Mouse (Mus musculus) skeletal muscle tissue, adult 2 months (tissue): ENCODE results near the gene Zxdb.
A peak's percentile ranks its signal among the peaks of the same experiment; 100 is the strongest.
"Not testable (repeated sequence)": the region's sequence is repeated elsewhere in the genome, so short reads cannot be mapped to it uniquely, and the experiment has no call there.

Source experiments
- DNase-seq: peaks from one replicate; pipeline ENCODE4 v3.0.0-alpha.2; 2012; ENCODE audit warnings: low read depth, low spot score

Zxdb gene

DNA sequence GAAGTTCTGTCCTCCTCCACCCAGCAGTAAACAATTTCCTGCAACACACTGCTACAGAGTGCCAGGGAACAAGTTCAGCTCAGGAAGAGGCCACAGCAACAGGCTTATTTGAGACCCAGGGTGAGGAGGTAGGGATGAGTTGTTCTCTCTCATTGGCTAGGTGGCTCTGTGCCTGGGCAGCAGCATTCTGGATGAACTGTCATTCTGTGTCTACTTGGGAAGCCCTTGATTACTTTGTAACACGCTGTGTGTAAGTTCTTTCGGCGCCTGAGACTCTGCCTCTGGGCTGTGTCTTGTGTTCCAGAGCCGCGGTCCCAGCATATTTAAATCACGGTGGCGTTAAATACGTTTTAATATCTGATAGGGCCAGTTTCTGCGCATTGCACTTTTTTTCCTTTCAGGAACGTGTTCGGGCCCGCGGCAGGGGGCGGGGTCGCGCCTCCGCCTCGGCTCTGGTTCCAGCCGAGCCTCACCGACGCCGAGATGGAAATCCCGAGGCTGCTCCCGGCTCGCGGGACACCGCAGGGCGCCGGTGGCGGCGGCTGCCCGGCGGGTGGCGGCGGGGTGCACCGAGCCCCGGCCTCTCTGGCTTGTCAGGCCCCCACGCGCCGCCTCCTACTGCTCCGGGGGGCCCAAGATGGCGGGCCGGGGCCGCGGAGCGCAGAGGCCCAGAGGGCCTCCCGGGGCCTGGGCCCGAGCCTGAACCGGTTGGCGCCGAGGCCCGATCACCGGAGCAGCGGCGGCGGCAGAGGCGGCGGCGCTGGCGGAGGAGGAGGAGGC is at the start of gene Zxdb:
Gene Zxdb, plus strand, starts transcription at position 378 of the 780 bp plus-strand sequence.
- DNase-seq, result not testable (repeated sequence)

- peak; percentile 0 for DNase-seq
Measured at GRCm38 (mm10) chrX:94674977-94675376, 49.4 kb upstream of the Zxdb start.

GRCm38 (mm10) chrX:94681581-94681980 is 42.8 kb upstream of the Zxdb start:
- DNase-seq, result not testable (repeated sequence)

GRCm38 (mm10) chrX:94689593-94689992 is 34.8 kb upstream of the Zxdb start:
- not testable (repeated sequence) for DNase-seq

- DNase-seq, result not testable (repeated sequence)
Measured at GRCm38 (mm10) chrX:94706676-94707075, 17.7 kb upstream of the Zxdb start.

DNA sequence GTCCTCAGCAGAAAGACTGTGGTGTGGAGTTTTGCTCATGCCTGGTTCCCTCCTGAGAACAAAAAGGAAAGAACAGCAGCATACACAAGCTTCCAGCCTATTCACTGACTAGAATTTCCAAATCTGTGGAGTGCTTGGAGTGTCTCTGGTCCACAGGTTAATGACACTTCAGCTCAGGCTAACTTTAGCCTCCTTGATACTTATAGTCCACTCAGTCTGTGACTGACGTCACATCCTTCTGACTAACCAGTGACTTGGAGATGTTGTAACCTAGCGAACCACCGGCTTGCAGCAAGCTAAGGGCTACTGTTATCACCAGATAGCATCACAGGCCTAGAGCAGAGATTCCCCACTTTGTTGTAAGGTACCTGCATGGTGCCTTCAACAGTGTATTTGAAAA is 14.6 kb upstream of the Zxdb start:
- not testable (repeated sequence) for DNase-seq

- DNase-seq, result not testable (repeated sequence)
Measured at GRCm38 (mm10) chrX:94724972-94725569, 702 bp downstream of the Zxdb start.

DNA sequence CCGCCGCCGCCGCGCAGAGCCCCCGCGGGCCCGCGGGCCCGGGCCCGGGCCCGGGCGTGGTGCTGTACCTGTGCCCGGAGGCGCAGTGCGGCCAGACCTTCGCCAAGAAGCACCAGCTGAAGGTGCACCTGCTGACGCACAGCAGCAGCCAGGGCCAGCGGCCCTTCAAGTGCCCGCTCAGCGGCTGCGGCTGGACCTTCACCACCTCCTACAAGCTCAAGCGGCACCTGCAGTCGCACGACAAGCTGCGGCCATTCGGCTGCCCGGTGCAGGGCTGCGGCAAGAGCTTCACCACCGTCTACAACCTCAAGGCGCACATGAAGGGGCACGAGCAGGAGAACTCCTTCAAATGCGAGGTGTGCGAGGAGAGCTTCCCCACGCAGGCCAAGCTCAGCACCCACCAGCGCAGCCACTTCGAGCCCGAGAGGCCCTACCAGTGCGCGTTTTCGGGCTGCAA is 1.3 kb downstream of the Zxdb start:
- DNase-seq, result not testable (repeated sequence)

DNA sequence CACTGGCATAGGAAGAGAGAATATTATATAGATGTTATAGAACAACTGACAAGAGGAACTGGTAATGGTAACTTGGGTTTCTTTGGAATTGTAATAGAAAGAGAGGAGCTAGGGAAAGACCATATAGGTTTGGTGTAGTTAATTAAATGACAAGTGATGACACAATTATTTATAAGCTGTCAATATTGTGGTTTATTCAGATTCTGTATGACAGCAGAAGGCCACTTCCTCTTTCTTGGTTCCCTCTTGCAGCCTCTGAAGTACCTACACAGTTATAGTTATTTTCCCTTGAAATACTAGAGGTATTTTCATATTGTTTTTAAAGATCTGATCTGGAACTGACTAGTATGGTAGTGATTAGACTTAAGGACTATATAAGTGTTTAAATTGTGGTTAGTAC is 7.2 kb downstream of the Zxdb start:
- DNase-seq, result no peak

- DNase-seq, result peak; percentile 8
Measured at GRCm38 (mm10) chrX:94753733-94754132, 29.4 kb downstream of the Zxdb start.

DNA sequence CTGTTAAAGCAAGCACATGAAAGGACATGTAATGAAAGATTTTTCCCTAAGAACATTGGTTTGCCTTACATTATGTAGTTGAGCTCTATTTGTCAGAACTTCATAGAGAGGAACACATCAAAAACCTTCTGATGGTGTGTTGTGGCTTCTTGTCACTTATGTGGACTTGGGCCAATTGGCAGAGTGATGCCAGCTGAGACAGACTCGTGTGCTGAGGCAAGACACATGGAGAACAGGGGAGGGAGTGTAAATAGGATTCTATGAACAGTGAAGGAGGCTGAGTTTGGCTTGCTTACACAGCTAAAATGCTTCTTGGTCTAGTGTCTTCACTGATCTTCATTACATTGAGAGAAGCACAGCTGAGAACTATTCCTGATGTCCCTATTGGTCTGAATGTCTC is 35.6 kb downstream of the Zxdb start:
- no peak for DNase-seq

DNA sequence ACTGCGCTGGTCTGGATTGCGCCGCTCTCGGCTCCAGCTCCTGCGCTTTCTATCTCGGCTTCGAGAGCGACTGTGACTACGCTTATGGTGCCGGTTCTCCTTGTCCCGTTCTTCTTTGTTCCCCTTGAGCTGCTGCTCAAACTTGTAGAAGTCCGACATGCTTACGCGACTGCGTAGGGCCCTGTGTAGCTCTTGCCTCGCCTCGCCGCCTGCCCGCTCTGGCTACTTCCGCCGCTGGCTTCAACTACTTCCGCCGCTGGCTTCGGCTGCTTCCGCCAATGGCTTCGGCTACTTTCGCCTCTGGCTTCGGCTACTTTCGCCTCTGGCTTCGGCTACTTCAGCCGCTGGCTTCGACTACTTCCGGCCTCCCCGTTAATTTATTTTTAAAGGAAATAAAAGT is 49.5 kb downstream of the Zxdb start:
- DNase-seq, result no peak
